Mouse (Mus musculus): ENCODE measurements around the gene Cd300lf.

DNA sequence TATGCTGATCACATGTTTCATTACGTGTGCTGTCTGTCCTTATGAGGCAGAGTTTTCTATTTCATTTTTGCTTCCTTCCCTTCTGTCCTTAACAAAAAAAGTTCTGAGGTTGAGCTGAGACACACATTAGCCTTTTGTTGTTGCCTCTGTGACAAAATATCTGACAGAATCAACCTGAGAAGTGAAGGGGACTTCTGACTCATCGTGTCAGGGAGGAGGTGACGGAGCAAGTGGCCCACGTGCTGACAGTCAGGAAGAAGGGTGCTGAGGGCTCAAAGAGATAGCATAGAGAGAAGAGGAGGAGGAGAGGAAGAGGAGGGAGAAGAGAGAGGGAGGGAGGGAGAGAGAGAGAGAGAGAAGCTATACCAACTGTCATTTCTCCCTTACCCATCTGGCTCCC is 5.3 kb downstream of the Cd300lf start:
- TF ChIP-seq CTCF (IDR thresholded peaks at IDR 0.05; ENCODE audit: borderline replicate concordance, extremely low read depth, insufficient read depth, insufficient read length) (no peak), POLR2A (IDR thresholded peaks at IDR 0.05; ENCODE audit: borderline replicate concordance, extremely low read depth, insufficient read depth, insufficient read length, poor library complexity, severe bottlenecking) (no peak)

Measured in brain, embryonic 14.5 days (tissue).